Mouse (Mus musculus) spleen, adult 10 weeks (tissue): Measurements from ENCODE around the gene Zfp110. TPM values are rescaled to one million over a fixed set of nuclear protein-coding genes. Genes with fewer than 3 reads are reported as not detected.

Source experiments
- polyA plus RNA-seq: library from polyadenylated mRNA; stranded (reverse); fragments of 350-450 nt; fragmentation: Illumina TruSeq; extraction: RNeasy Lipid Tissue Mini Kit (QIAGEN cat#74804); gene quantifications from one replicate; pipeline ENCODE4 v1.2.3, GENCODE M21; 2015; ENCODE audit warnings: low replicate concordance; ENCODE audit not compliant: insufficient read depth

Gene Zfp110
- 50.1 TPM for polyA plus RNA-seq

GRCm38 (mm10) chr7:12834162-12835120 lies at the start of gene Zfp110:
Gene Zfp110, plus strand, starts transcription at chr7:12834761.

GRCm38 (mm10) chr7:12802866-12803726 lies 31.5 kb upstream of the Zfp110 start, which contains the start of gene Zscan18:
Gene Zscan18, minus strand, starts transcription at chr7:12803635.

DNA sequence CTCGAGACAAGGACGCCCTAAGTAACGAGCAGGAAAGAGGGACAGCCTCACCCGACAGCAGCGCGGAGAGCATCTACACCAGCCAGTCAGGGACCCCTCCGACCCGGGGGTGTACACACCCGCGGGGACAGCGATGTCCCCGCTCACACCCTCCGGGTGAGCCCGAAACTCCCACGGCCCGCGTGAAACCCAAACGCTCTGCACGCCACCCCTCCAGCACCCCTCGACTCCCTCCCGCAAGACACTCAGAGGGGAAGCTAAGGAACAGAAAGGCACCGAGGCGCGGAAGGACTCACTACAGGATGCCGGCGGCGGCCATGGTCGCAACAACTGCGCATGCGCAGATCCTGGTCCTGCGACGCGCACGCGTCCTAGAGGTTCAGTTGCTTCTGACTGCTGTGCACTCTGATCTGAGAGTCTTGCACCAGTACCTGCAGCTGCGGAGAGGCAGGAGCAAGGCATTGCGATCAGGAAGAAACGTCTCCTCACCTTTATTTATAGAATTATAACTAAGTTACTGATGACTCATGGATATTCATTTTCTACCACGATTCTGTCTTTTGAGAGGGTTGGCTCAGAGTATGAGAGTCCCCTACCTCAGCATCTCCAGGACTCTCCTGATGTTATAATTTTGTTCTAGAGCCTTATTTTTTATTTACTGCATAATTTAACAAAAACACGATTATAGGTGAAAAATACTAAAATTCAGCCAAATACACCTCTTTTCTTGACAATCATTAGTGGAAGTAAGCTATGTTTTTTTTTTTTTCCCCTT lies 15.9 kb upstream of the Zfp110 start, which contains the start of gene Zfp329:
TSS of gene Zfp329 (minus strand) at position 338 of the 775 bp plus-strand sequence.

DNA sequence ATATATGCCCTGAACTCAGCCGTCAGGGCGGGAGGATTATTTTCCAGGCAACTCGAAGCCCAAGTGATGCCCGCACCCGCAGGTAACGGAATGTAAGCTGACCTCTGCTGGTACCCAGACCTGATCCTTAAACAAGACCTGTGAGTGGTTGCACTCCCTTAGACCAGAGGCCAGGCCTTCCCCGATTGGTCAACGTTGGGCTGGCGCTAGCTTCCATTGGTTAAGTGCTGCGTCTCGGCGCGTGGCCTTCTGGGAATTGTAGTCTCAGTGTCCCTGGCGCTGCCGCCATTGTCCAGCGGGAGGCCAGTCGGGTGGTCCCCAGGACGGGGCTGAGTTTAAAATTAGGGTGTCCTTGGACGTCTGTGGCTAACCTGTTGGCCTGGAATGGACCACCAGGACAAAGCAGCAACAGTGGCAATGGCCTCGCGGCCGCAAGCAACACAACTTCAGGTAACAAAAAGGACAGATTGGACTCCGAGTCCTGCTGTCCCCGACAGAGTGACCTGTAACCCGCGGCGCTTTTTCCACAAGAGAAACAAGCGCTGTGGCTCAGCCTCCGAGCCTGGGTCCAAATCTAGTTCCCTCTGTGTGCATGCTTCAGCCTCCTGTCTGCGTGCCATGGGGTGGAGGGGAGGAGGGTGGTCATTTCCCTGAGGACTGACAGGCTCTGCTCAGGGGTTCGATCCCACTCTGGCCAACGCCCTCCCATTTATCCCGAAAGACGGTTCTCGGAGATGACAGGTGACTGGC lies 46.5 kb downstream of the Zfp110 start, which contains the start of gene Zfp128:
TSS of gene Zfp128 (plus strand) at position 267 of the 750 bp plus-strand sequence.

DNA sequence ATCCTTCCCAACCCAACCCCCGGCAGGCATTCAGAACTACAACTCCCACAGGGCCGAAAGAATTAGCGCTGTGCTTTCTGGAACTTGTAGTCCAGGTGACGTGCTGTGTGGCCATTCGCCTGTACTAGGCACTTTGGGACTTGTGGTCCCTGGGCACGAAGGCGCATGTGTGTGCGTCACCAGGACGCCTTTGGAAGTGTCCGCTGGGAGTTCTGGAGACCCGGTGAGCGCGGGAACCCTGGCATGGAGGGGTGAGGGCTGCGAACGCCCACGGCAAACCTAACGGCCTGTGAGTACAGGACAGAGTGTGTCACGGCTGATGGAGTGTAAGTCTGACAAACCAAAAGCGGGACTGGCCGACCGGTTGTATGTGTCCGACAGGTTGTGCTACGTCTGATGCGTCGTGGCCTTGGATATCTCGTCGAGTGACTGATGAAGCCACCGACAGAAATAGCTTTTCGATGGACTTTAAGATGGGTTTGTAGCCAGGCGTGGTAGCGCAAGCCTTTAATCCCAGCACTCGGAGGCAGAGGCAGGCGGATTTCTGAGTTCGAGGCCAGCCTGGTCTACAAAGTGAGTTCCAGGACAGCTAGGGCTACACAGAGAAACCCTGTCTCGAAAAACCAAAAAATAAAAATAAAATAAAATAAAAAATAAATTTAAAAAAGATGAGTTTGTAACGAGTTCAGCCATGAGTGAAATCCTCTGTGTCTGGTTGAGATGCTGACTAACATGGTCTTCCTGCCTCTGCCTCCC lies 63.3 kb downstream of the Zfp110 start, which contains the start of gene Zscan22:
TSS of gene Zscan22 (plus strand) at position 161 of the 756 bp plus-strand sequence.

Other genes with a start within 250 kb of the Zfp110 start
- not detected for gene Vmn2r53, start 226.0 kb upstream of the Zfp110 start, polyA plus RNA-seq
- gene Vmn2r54, start 194.4 kb upstream of the Zfp110 start, polyA plus RNA-seq = not detected
- gene Vmn2r55, start 149.8 kb upstream of the Zfp110 start, polyA plus RNA-seq = not detected
- gene Vmn2r56, start 99.8 kb upstream of the Zfp110 start, polyA plus RNA-seq = not detected
- 3.6 TPM for gene Zscan18, start 31.1 kb upstream of the Zfp110 start, polyA plus RNA-seq
- 27.5 TPM for gene Zfp329, start 15.9 kb upstream of the Zfp110 start, polyA plus RNA-seq
- 4.6 TPM for gene Zfp128, start 46.4 kb downstream of the Zfp110 start, polyA plus RNA-seq
- gene Zscan22, start 63.1 kb downstream of the Zfp110 start, polyA plus RNA-seq = 14.1 TPM
- 814 TPM for gene Rps5, start 87.5 kb downstream of the Zfp110 start, polyA plus RNA-seq
- gene Rnf225, start 92.7 kb downstream of the Zfp110 start, polyA plus RNA-seq = 0.29 TPM
- 5.0 TPM for gene Zfp324, start 131.1 kb downstream of the Zfp110 start, polyA plus RNA-seq
- gene Zfp446, start 143.1 kb downstream of the Zfp110 start, polyA plus RNA-seq = 9.2 TPM
- 0.10 TPM for gene Slc27a5, start 163.4 kb downstream of the Zfp110 start, polyA plus RNA-seq
- gene Trim28, start 164.4 kb downstream of the Zfp110 start, polyA plus RNA-seq = 194 TPM
- 4.0 TPM for gene Zbtb45, start 175.3 kb downstream of the Zfp110 start, polyA plus RNA-seq
- 153 TPM for gene Chmp2a, start 200.0 kb downstream of the Zfp110 start, polyA plus RNA-seq
- gene Ube2m, start 203.5 kb downstream of the Zfp110 start, polyA plus RNA-seq = 112 TPM
- 0.65 TPM for gene Mzf1, start 220.0 kb downstream of the Zfp110 start, polyA plus RNA-seq